Mouse (Mus musculus) heart, embryonic 10.5 days (tissue): ENCODE data around the gene Cacna1e. TPM values are rescaled to one million over a fixed set of nuclear protein-coding genes. Genes with fewer than 3 reads are reported as not detected.

Source experiments
- DNase-seq: peaks from one replicate; pipeline ENCODE4 v3.0.0-alpha.2; 2017; ENCODE audit warnings: low spot score
- H3K27ac ChIP-seq: fragments of 300-500 bp; sonication (generic); 2 replicates; pipeline ENCODE4 v1.5.1; 2016; ENCODE audit warnings: mild to moderate bottlenecking
- H3K27me3 ChIP-seq: fragments of 300-500 bp; sonication (generic); 2 replicates; pipeline ENCODE4 v1.6.1; 2016; ENCODE audit warnings: mild to moderate bottlenecking; ENCODE audit not compliant: poor library complexity, insufficient read depth, severe bottlenecking
- H3K36me3 ChIP-seq: fragments of 300-500 bp; sonication (generic); 2 replicates; pipeline ENCODE4 v1.6.1; 2016; ENCODE audit warnings: mild to moderate bottlenecking, moderate library complexity
- H3K4me1 ChIP-seq: fragments of 300-500 bp; sonication (generic); 2 replicates; pipeline ENCODE4 v1.6.1; 2016; ENCODE audit warnings: mild to moderate bottlenecking
- H3K4me3 ChIP-seq: fragments of 300-500 bp; sonication (generic); 2 replicates; pipeline ENCODE4 v1.5.1; 2016; ENCODE audit warnings: mild to moderate bottlenecking, moderate library complexity
- H3K9me3 ChIP-seq: fragments of 300-500 bp; sonication (generic); 2 replicates; pipeline ENCODE4 v1.6.1; 2016; ENCODE audit warnings: mild to moderate bottlenecking, moderate library complexity
- WGBS: fragments of 180-500 bp; shearing (Covaris S2); methylation state at CpG from one replicate; pipeline ENCODE4 v1.1.7; 2016; 5-methylcytosine and 5-hydroxymethylcytosine counted together
- polyA plus RNA-seq: library from polyadenylated mRNA; unstranded; fragments of >200 nt; fragmentation: Nextera tagmentation; extraction: Ambion mirVana; gene quantifications from 2 replicates; pipeline ENCODE4 v1.2.1, GENCODE M21; 2016

The Cacna1e gene
- polyA plus RNA-seq, 1 experiment from 2014 or later = 0.20 TPM

- 82% methylated on average over 4 of the region's 4 CpGs for WGBS
Observed at GRCm38 (mm10) chr1:154763132-154763531, 121.2 kb downstream of the Cacna1e start.

GRCm38 (mm10) chr1:154752081-154752480 lies 132.2 kb downstream of the Cacna1e start:
- no peaks in the 10 kb centered on the region for H3K36me3 ChIP-seq

More at GRCm38 (mm10) chr1:154763132-154763531, 121.2 kb downstream of the Cacna1e start:
- no peak overlapping the region for H3K27ac ChIP-seq
- no peaks in the 10 kb centered on the region for H3K36me3 ChIP-seq
- DNase-seq = no peak
- H3K27me3 ChIP-seq = no peaks in the 10 kb centered on the region
- H3K4me1 ChIP-seq = no peaks in the 10 kb centered on the region
- H3K4me3 ChIP-seq = no peak overlapping the region
- no peaks in the 10 kb centered on the region for H3K9me3 ChIP-seq

GRCm38 (mm10) chr1:154748531-154748930 lies 135.8 kb downstream of the Cacna1e start:
- H3K27me3 ChIP-seq = no peaks in the 10 kb centered on the region
- WGBS = 70% methylated on average over 3 of the region's 3 CpGs

More at GRCm38 (mm10) chr1:154752081-154752480, 132.2 kb downstream of the Cacna1e start:
- WGBS = 74% methylated on average over 2 of the region's 2 CpGs
- Histone ChIP-seq H3K4me1 (no peaks in the 10 kb centered on the region), H3K9me3 (no peaks in the 10 kb centered on the region), H3K4me3 (no peak overlapping the region), H3K27me3 (no peaks in the 10 kb centered on the region), H3K27ac (no peak overlapping the region)
- DNase-seq = no peak

GRCm38 (mm10) chr1:154745241-154745640 lies 139.1 kb downstream of the Cacna1e start:
- Histone ChIP-seq H3K4me3 (no peak overlapping the region), H3K27me3 (no peaks in the 10 kb centered on the region), H3K36me3 (no peaks in the 10 kb centered on the region), H3K9me3 (no peaks in the 10 kb centered on the region), H3K27ac (no peak overlapping the region), H3K4me1 (no peaks in the 10 kb centered on the region)
- WGBS = 81% methylated on average over 6 of the region's 6 CpGs
- no peak for DNase-seq

More at GRCm38 (mm10) chr1:154748531-154748930, 135.8 kb downstream of the Cacna1e start:
- DNase-seq = no peak
- Histone ChIP-seq H3K4me1 (no peaks in the 10 kb centered on the region), H3K27ac (no peak overlapping the region), H3K4me3 (no peak overlapping the region), H3K36me3 (no peaks in the 10 kb centered on the region), H3K9me3 (no peaks in the 10 kb centered on the region)

- H3K4me1 ChIP-seq = peaks cover 17% of the 10 kb centered on the region
- no peak for DNase-seq
- H3K4me3 ChIP-seq = no peak overlapping the region
- WGBS = 78% methylated on average over 7 of the region's 7 CpGs
- H3K9me3 ChIP-seq = no peaks in the 10 kb centered on the region
- no peaks in the 10 kb centered on the region for H3K36me3 ChIP-seq
- H3K27ac ChIP-seq = no peak overlapping the region
- peaks cover 44% of the 10 kb centered on the region for H3K27me3 ChIP-seq
Observed at GRCm38 (mm10) chr1:154730411-154730961, 153.8 kb downstream of the Cacna1e start.

GRCm38 (mm10) chr1:154729269-154729980 lies 154.9 kb downstream of the Cacna1e start:
- Histone ChIP-seq H3K36me3 (no peaks in the 10 kb centered on the region), H3K27me3 (peaks cover 54% of the 10 kb centered on the region), H3K9me3 (no peaks in the 10 kb centered on the region), H3K4me1 (peaks cover 18% of the 10 kb centered on the region), H3K4me3 (no peak overlapping the region), H3K27ac (no peak overlapping the region)
- 53% methylated on average over 6 of the region's 6 CpGs for WGBS
- DNase-seq = peak; percentile 17

GRCm38 (mm10) chr1:154728682-154729081 lies 155.6 kb downstream of the Cacna1e start:
- Histone ChIP-seq H3K27ac (no peak overlapping the region), H3K4me3 (no peak overlapping the region), H3K27me3 (peaks cover 62% of the 10 kb centered on the region), H3K36me3 (no peaks in the 10 kb centered on the region), H3K4me1 (peaks cover 22% of the 10 kb centered on the region), H3K9me3 (no peaks in the 10 kb centered on the region)
- DNase-seq = peak; percentile 41
- WGBS = 45% methylated on average over 5 of the region's 5 CpGs

- no peaks in the 10 kb centered on the region for H3K9me3 ChIP-seq
- WGBS = 72% methylated on average over 8 of the region's 8 CpGs
Observed at GRCm38 (mm10) chr1:154727696-154728095, 156.6 kb downstream of the Cacna1e start.

GRCm38 (mm10) chr1:154726361-154727161 lies 157.7 kb downstream of the Cacna1e start:
- 2% methylated on average over 45 of the region's 45 CpGs for WGBS
- H3K27ac ChIP-seq = no peak overlapping the region
- H3K27me3 ChIP-seq = peaks cover 76% of the 10 kb centered on the region
- no peaks in the 10 kb centered on the region for H3K9me3 ChIP-seq
- peak overlapping the region; percentile 53 for H3K4me3 ChIP-seq
- H3K4me1 ChIP-seq = peaks cover 27% of the 10 kb centered on the region
- no peaks in the 10 kb centered on the region for H3K36me3 ChIP-seq
- DNase-seq = peak; percentile 74

More at GRCm38 (mm10) chr1:154727696-154728095, 156.6 kb downstream of the Cacna1e start:
- DNase-seq = peak; percentile 54
- Histone ChIP-seq H3K4me3 (no peak overlapping the region), H3K27ac (no peak overlapping the region), H3K4me1 (peaks cover 27% of the 10 kb centered on the region), H3K36me3 (no peaks in the 10 kb centered on the region), H3K27me3 (peaks cover 71% of the 10 kb centered on the region)

GRCm38 (mm10) chr1:154725356-154726320 lies 158.7 kb downstream of the Cacna1e start:
- Histone ChIP-seq H3K27ac (no peak overlapping the region), H3K4me1 (peaks cover 27% of the 10 kb centered on the region), H3K4me3 (peak overlapping the region; percentile 53), H3K9me3 (no peaks in the 10 kb centered on the region), H3K36me3 (no peaks in the 10 kb centered on the region), H3K27me3 (peaks cover 75% of the 10 kb centered on the region)
- peak; percentile 57 for DNase-seq
- 26% methylated on average over 35 of the region's 35 CpGs for WGBS

- Histone ChIP-seq H3K36me3 (no peaks in the 10 kb centered on the region), H3K27ac (no peak overlapping the region), H3K4me1 (peaks cover 27% of the 10 kb centered on the region), H3K27me3 (peaks cover 65% of the 10 kb centered on the region), H3K4me3 (peak overlapping the region; percentile 22), H3K9me3 (no peaks in the 10 kb centered on the region)
- 8% methylated on average over 19 of the region's 19 CpGs for WGBS
- DNase-seq = peak; percentile 82
Observed at GRCm38 (mm10) chr1:154723537-154724286, 160.6 kb downstream of the Cacna1e start.
